Mouse (Mus musculus): Measurements from ENCODE around the gene Bach1. TPM values are rescaled to one million over a fixed set of nuclear protein-coding genes. Genes with fewer than 3 reads are reported as not detected.

Gene Bach1
- total RNA-seq, 2 experiments from 2014 or later = 18.0 to 18.4 TPM

DNA sequence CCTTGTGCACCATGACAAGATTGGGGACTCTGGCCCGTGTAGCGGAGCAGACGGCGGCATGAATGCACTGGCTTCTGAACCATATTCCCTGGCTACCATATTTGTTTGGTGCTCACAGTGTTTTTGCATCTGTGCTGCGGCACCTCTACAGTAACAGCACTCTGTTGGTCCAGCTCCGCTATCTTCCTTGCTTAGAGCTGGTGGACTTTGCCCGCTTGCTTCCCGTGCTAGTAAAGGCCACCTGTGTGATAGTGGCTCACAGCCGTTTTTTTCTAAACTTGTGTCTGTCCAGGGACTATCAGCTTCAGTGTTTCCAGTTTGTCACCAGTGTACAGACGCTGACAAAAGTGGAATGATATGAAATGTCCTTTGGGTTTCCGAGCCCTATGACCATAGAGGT is 59.3 kb downstream of the Bach1 start:
- intact Hi-C loops (cut with DNase I) = no loop called here
- DNase-seq (ENCODE audit: extremely low spot score in 1 of 2, low spot score in 2 of 2) = no peak

DNA sequence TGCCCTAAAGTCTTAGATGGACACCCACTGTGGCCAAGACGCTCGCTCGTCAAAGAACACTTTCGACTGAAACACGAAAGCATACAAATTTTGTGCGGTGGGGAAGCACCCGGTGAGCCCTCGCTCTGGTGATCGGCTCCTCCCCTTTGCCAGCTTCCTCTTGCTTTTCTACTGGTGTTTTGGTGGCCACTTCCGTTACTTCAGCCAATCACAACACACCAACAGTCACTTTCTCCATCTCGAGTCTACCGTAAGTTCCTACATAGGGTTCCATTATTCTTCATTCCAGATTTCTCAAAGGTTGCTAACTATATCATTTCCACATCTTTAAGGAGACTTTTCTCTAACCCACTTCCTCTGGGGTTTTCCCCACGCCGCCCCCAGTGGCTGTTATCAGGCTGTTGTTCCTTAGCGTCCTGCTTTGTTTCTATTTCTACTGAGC is 65.9 kb downstream of the Bach1 start:
- intact Hi-C loops (cut with DNase I) = no loop called here

GRCm38 (mm10) chr16:87765984-87766383 is 67.2 kb downstream of the Bach1 start:
- intact Hi-C loops (cut with DNase I) = no loop called here
- DNase-seq (ENCODE audit: extremely low spot score in 1 of 2, low spot score in 2 of 2) = no peak

More for the DNA sequence above, 65.9 kb downstream of the Bach1 start:
- DNase-seq (ENCODE audit: extremely low spot score in 1 of 2, low spot score in 2 of 2) = no peak

DNA sequence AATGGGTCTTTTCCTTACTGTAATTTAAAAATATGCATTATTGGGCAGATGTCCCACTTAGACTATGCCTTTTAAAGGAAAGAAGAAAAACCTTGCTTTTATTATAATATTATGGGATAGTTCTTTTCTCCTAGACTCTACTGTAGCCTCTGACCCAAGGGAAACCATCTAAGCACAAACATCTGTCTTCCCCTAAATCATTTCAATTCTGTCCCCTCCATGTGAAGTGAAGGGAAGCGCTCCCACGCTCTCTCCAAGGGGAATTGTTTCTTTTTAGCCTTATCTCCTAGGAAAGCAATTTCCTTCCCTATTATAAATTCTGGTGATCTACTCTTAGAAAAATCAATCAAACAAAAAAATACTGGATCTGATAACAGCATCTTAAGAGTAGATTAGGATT is 71.8 kb downstream of the Bach1 start:
- intact Hi-C loops (cut with DNase I) = no loop called here
- no peak for DNase-seq (ENCODE audit: extremely low spot score in 1 of 2, low spot score in 2 of 2)

DNA sequence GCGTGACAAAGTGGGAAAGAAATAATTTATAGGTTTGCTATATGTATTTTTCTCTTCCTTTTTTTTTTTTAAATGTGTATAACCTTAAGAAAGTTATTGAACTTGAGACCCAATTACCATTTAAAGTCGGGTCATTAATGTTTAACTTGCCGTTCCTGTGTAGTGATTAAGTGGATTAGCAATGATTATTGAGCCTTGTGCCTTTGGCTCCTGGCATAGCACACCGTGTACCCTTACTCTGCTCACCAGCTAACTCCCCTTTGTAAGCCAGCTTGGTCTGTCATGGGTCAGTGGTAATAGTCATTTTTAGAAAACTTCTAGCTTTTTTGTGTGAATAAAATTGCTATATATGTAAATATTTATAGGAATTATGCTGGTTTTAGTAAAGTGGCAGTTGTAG is 73.2 kb downstream of the Bach1 start:
- intact Hi-C loops (cut with DNase I) = no loop called here
- DNase-seq (ENCODE audit: extremely low spot score in 1 of 2, low spot score in 2 of 2) = no peak

DNA sequence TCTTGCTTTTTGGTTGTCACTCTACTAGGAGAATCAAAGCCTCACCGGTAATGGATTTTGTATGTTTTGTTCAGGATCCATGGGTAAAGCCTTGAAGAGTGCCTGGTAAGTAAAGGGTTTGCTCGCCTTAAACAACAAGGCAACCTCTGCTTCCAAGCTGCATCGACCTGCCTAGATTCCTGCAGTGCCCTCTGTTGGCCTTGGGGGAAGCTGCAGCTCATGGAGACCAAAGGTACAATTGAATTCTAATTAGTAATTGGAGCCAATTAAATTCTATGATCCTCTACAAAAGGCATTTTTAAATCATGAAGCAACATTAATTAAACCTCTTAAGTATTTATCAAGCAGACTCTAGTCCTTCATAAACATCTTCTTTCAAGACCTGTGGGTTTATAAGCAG is 75.7 kb downstream of the Bach1 start:
- no peak for DNase-seq (ENCODE audit: extremely low spot score in 1 of 2, low spot score in 2 of 2)
- intact Hi-C loops (cut with DNase I) = no loop called here

GRCm38 (mm10) chr16:87777373-87777772 is 78.6 kb downstream of the Bach1 start:
- intact Hi-C loops (cut with DNase I) = no loop called here
- DNase-seq (ENCODE audit: extremely low spot score in 1 of 2, low spot score in 2 of 2) = no peak

DNA sequence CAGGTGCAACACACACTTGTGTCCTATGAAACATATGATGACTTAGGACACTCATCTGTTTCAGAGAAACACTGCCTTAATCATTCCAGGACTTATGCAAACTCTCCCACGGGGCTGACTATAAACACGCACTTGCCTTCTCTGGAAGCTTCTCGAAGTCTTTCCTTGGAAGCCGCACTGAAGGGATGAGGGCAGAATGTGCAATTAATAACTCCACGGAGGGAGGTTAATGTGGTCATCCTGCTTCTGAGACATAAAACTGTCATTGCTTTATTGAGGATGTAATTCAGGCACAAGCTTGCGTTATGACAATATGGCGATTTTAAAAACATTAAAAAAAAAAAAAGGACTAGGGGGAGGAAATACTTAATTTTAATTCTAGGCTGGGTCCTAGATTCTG is 82.9 kb downstream of the Bach1 start:
- intact Hi-C loops (cut with DNase I) = no loop called here
- DNase-seq (ENCODE audit: extremely low spot score in 1 of 2, low spot score in 2 of 2) = no peak

Other genes starting within 250 kb of the Bach1 start
- 10 to 100 TPM; 48.5 to 53.9 TPM for gene Usp16, start 244.2 kb upstream of the Bach1 start, total RNA-seq (2021)
- 100 to 1,000 TPM; 206 to 213 TPM for gene Cct8, start 203.1 kb upstream of the Bach1 start, total RNA-seq (2021)
- gene Map3k7cl, start 145.6 kb upstream of the Bach1 start, total RNA-seq (2021) = 1 to 10 TPM in 1 of 2 experiments, under 1 TPM in 1; 0.69 to 1.1 TPM